Mouse (Mus musculus) kidney, adult 2 months (tissue): ENCODE measurements at regions not wholly inside any gene's neighbourhood (a gene's known extent, or its start where the extent isn't known, plus 50 kb on each side); places are given as distances from the start of the nearest gene placed in this dataset.

Experiments used
- CTCF ChIP-seq: fragments of 200-500 bp; conservative IDR thresholded peaks from 2 replicates; pipeline ENCODE4 v1.5.1; 2011; ENCODE audit warnings: low read depth, mild to moderate bottlenecking, control low read depth, low read length, moderate library complexity, mixed read lengths; ENCODE audit not compliant: insufficient read depth, insufficient read length
- POLR2A ChIP-seq: fragments of 200-500 bp; IDR thresholded peaks from one replicate; pipeline ENCODE4 v1.6.1; 2011; ENCODE audit warnings: low read depth, low read length, control low read depth

GRCm38 (mm10) chr11:45544531-45544930 lies 307.3 kb upstream of the Clint1 start:
- no peak for TF ChIP-seq POLR2A
- no peak for TF ChIP-seq CTCF
